Mouse (Mus musculus) erythroblast, embryonic 14.5 days (primary cell): ENCODE results near the gene Ppfibp1.

Source experiments
- GATA1 ChIP-seq: IDR thresholded peaks from 2 replicates; pipeline ENCODE4 v1.6.1; 2012; ENCODE audit warnings: low read length, inconsistent platforms, mixed read lengths
- TAL1 ChIP-seq: IDR thresholded peaks from 3 replicates; pipeline ENCODE4 v1.6.1; 2012; ENCODE audit warnings: low read length, inconsistent platforms, mixed read lengths

GRCm38 (mm10) chr6:147076878-147077277 lies 188.6 kb downstream of the Ppfibp1 start:
- TF ChIP-seq TAL1 (no peak), GATA1 (no peak)
